Mouse (Mus musculus): ENCODE data around the gene Noa1.
A peak's percentile ranks its signal among the peaks of the same experiment; 100 is the strongest.

Gene Noa1

GRCm38 (mm10) chr5:77289686-77290085 is 20.2 kb downstream of the Noa1 start:
- no peak for DNase-seq (ENCODE audit: low spot score)

GRCm38 (mm10) chr5:77287901-77288300 is 22.0 kb downstream of the Noa1 start:
- no peak for DNase-seq (ENCODE audit: low spot score)

GRCm38 (mm10) chr5:77286904-77287303 is 23.0 kb downstream of the Noa1 start:
- DNase-seq (ENCODE audit: low spot score) = no peak

GRCm38 (mm10) chr5:77285685-77286084 is 24.2 kb downstream of the Noa1 start:
- no peak for DNase-seq (ENCODE audit: low spot score)

GRCm38 (mm10) chr5:77282242-77282641 is 27.6 kb downstream of the Noa1 start:
- no peak for DNase-seq (ENCODE audit: low spot score)

- DNase-seq (ENCODE audit: low spot score) = no peak
These were observed 28.2 kb downstream of the Noa1 start for GRCm38 (mm10) chr5:77281518-77282174.

GRCm38 (mm10) chr5:77277204-77277603 is 32.7 kb downstream of the Noa1 start:
- no peak for DNase-seq (ENCODE audit: low spot score)

- no peak for DNase-seq (ENCODE audit: low spot score)
These were observed 33.9 kb downstream of the Noa1 start for GRCm38 (mm10) chr5:77275950-77276349.

GRCm38 (mm10) chr5:77273151-77273550 is 36.7 kb downstream of the Noa1 start:
- DNase-seq (ENCODE audit: low spot score) = no peak

GRCm38 (mm10) chr5:77269399-77269798 is 40.5 kb downstream of the Noa1 start:
- DNase-seq (ENCODE audit: low spot score) = no peak

- DNase-seq (ENCODE audit: low spot score) = no peak
These were observed 41.8 kb downstream of the Noa1 start for GRCm38 (mm10) chr5:77267957-77268624.

GRCm38 (mm10) chr5:77267441-77267840 is 42.4 kb downstream of the Noa1 start:
- no peak for DNase-seq (ENCODE audit: low spot score)

GRCm38 (mm10) chr5:77266886-77267401 is 42.9 kb downstream of the Noa1 start:
- no peak for DNase-seq (ENCODE audit: low spot score)

GRCm38 (mm10) chr5:77266066-77266885 is 43.6 kb downstream of the Noa1 start:
- no peak for DNase-seq (ENCODE audit: low spot score)

GRCm38 (mm10) chr5:77265671-77266065 is 44.2 kb downstream of the Noa1 start:
- peak; percentile 29 for DNase-seq (ENCODE audit: low spot score)

- peak; percentile 27 for DNase-seq (ENCODE audit: low spot score)
These were observed 44.7 kb downstream of the Noa1 start, which contains the start of gene Rest for GRCm38 (mm10) chr5:77265081-77265670. TSS of gene Rest (plus strand) at chr5:77265491.

GRCm38 (mm10) chr5:77262105-77262504 is 47.8 kb downstream of the Noa1 start:
- no peak for DNase-seq (ENCODE audit: low spot score)

GRCm38 (mm10) chr5:77261137-77261536 is 48.7 kb downstream of the Noa1 start:
- DNase-seq (ENCODE audit: low spot score) = no peak

- DNase-seq (ENCODE audit: low spot score) = no peak
These were observed 49.7 kb downstream of the Noa1 start for GRCm38 (mm10) chr5:77260141-77260540.

GRCm38 (mm10) chr5:77259315-77259714 is 50.6 kb downstream of the Noa1 start:
- DNase-seq (ENCODE audit: low spot score) = no peak

GRCm38 (mm10) chr5:77257603-77258002 is 52.3 kb downstream of the Noa1 start:
- DNase-seq (ENCODE audit: low spot score) = no peak

GRCm38 (mm10) chr5:77254402-77254801 is 55.5 kb downstream of the Noa1 start:
- no peak for DNase-seq (ENCODE audit: low spot score)
